Mouse (Mus musculus) neural tube, embryonic 11.5 days (tissue): ENCODE results near the gene Muc5b. TPM values are rescaled to one million over a fixed set of nuclear protein-coding genes. Genes with fewer than 3 reads are reported as not detected.

Experiments
- ATAC-seq: fragments of 200-750 bp; cut with Nextera tagmentation; 2 replicates; pipeline ENCODE4 v1.8.0; 2017; ENCODE audit warnings: moderate number of reproducible peaks, mild to moderate bottlenecking, moderate TSS enrichment, moderate library complexity; ENCODE audit not compliant: insufficient read depth, low FRiP score, low TSS enrichment
- DNase-seq: peaks from one replicate; pipeline ENCODE4 v3.0.0-alpha.2; 2015; ENCODE audit warnings: low spot score
- H3K27ac ChIP-seq: fragments of 300-500 bp; sonication (generic); 2 replicates; pipeline ENCODE4 v1.5.1; 2014; ENCODE audit warnings: low read depth, mild to moderate bottlenecking, low read length
- H3K27me3 ChIP-seq: fragments of 300-500 bp; sonication (generic); 2 replicates; pipeline ENCODE4 v1.6.1; 2014; ENCODE audit warnings: mild to moderate bottlenecking, low read length, mixed read lengths; ENCODE audit not compliant: control insufficient read depth, insufficient read depth
- H3K36me3 ChIP-seq: fragments of 300-500 bp; sonication (generic); 2 replicates; pipeline ENCODE4 v1.6.1; 2014; ENCODE audit warnings: mild to moderate bottlenecking, low read length, moderate library complexity, mixed read lengths; ENCODE audit not compliant: control insufficient read depth, insufficient read depth
- H3K4me1 ChIP-seq: fragments of 300-500 bp; sonication (generic); 2 replicates; pipeline ENCODE4 v1.6.1; 2014; ENCODE audit warnings: low read length, mixed read lengths; ENCODE audit not compliant: control insufficient read depth, insufficient read depth
- H3K4me2 ChIP-seq: fragments of 300-500 bp; sonication (generic); 2 replicates; pipeline ENCODE4 v1.6.1; 2014; ENCODE audit warnings: low read depth, mild to moderate bottlenecking, moderate library complexity
- H3K4me3 ChIP-seq: fragments of 300-500 bp; sonication (generic); 2 replicates; pipeline ENCODE4 v1.5.1; 2014; ENCODE audit warnings: low read depth, low read length
- H3K9ac ChIP-seq: fragments of 300-500 bp; sonication (generic); 2 replicates; pipeline ENCODE4 v1.6.1; 2014; ENCODE audit warnings: mild to moderate bottlenecking, low read length
- H3K9me3 ChIP-seq: fragments of 300-500 bp; sonication (generic); 2 replicates; pipeline ENCODE4 v1.6.1; 2016; ENCODE audit warnings: low read length; ENCODE audit not compliant: control insufficient read depth
- WGBS: fragments of 180-500 bp; shearing (Covaris S2); extraction: QIAGEN DNeasy Blood & Tissue Kit; methylation state at CpG from one replicate; pipeline ENCODE4 v1.1.7; 2014; 5-methylcytosine and 5-hydroxymethylcytosine counted together
- polyA plus RNA-seq: library from polyadenylated mRNA; unstranded; fragments of >200 nt; fragmentation: Nextera tagmentation; extraction: Ambion mirVana; gene quantifications from 2 replicates; pipeline ENCODE4 v1.2.1, GENCODE M21; 2014

The Muc5b gene
- polyA plus RNA-seq, 1 experiment from 2014 or later, result not detected

DNA sequence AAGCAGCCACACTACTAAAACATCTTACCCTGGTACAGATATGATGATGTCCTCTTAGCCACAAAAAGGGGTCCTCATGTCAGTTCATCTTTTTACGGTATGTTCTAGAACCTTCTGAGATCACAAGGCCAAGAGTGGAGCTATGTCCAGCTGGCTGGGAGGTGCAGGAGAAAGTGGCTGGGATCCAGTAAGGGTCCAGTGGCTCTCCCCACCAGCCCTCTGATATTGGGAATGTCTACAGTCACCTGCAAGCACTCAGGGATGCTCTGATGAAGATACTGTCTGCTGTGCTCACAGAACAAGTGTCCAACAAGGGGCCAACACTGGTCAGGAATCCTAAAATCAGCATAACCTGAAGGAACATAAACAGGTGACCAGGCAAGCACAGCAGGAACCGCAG, 79.5 kb downstream of the Muc5b start, which contains the start of gene Tollip:
Tollip (minus strand) TSS at position 101 of the 400 bp plus-strand sequence.
- Histone ChIP-seq H3K36me3 (no peaks in the 10 kb centered on the region), H3K4me1 (no peaks in the 10 kb centered on the region), H3K27ac (no peak within 1 kb of the TSS), H3K4me3 (no peak within 1 kb of the TSS), H3K4me2 (no peak within 1 kb of the TSS), H3K27me3 (no peaks in the 10 kb centered on the region), H3K9me3 (no peaks in the 10 kb centered on the region), H3K9ac (no peak within 1 kb of the TSS)
- WGBS, result 84% methylated on average over 2 of the region's 2 CpGs
- ATAC-seq (no peak), DNase-seq (no peak)

Other genes starting within 250 kb of the Muc5b start
- 0.19 and 0.20 TPM in 2 replicates for gene Muc6, start 183.8 kb upstream of the Muc5b start, polyA plus RNA-seq
- gene Muc2, start 148.7 kb upstream of the Muc5b start, polyA plus RNA-seq, result 0.54 TPM in 1 of 2 replicates, not detected in the other
- not detected in 2 replicates for gene Muc5ac, start 50.1 kb upstream of the Muc5b start, polyA plus RNA-seq
- 70.1 and 74.9 TPM in 2 replicates for gene Tollip, start 79.4 kb downstream of the Muc5b start, polyA plus RNA-seq
- 10.4 and 13.7 TPM in 2 replicates for gene Brsk2, start 110.7 kb downstream of the Muc5b start, polyA plus RNA-seq
- 58.0 and 64.0 TPM in 2 replicates for gene Mob2, start 222.0 kb downstream of the Muc5b start, polyA plus RNA-seq